Mouse (Mus musculus) telencephalon, adult 2 months (tissue): ENCODE results near the gene Crocc.
A peak's percentile ranks its signal among the peaks of the same experiment; 100 is the strongest.

Experiments
- DNase-seq: peaks from one replicate; pipeline ENCODE4 v3.0.0-alpha.2; 2011; ENCODE audit warnings: low read depth, low spot score

Gene Crocc

DNA sequence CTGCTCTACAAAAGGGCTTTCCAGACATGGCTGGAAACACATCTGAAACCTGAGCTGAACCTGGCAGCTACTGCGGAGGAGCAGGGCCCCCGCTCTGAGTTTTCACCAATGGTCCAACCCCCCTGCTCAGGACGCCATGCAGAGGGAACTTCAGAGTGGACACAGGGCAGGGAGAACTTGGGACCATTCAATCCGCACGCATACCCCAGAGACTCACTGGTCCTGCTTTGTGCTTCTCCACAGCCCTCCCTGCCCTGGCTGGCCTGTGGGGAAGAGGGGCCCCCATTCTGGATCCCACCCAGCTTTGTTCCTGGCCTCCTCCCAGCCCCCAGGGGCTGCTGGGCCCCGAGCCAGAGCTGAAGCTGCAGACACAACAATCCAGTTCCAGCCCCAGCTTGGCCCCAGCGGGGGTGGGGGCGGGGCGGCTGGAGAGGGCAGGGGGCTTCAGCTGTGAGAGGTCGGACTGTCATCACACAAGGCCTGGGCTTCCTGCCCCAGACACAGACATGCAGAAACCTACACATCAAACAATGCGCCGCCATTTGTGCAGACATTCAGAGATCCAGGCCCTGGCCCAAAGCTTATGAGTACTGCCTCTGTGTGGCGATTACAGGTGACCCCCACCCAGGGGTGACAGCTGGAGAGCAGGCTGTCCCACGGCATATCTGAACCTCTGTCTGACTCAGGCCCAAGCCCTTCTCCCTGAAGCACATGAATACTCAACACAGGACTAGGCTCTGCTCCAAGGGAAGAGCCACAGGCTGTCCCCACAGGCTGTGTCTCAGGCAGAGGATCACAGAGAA is 39.3 kb downstream of the Crocc start:
- DNase-seq, result no peak

DNA sequence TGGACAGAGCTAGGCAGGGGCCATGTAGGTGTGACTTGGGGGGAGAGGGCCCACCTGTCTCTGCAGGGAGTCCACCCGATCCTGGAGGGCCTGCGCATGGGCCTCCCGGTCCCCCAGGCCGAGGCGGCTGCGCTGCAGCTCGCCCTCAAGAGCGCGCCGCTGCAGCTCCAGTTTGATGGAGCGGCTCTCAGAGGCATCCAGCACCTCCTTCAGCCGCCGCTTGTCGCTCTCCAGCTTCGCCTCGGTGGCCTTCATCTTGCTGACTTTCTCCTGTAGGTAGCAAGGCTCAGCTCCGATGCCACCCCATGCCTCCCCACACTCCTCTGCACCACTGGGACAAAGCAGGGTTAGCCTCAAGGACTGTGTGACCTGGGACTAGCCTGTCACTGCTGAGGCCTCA is 40.1 kb downstream of the Crocc start:
- DNase-seq, result no peak

GRCm38 (mm10) chr4:141017657-141018436 is 42.5 kb downstream of the Crocc start:
- DNase-seq, result no peak

- peak; percentile 48 for DNase-seq
These were observed 44.0 kb downstream of the Crocc start for GRCm38 (mm10) chr4:141016311-141016710.

- DNase-seq, result no peak
These were observed 45.0 kb downstream of the Crocc start for GRCm38 (mm10) chr4:141015356-141015755.

DNA sequence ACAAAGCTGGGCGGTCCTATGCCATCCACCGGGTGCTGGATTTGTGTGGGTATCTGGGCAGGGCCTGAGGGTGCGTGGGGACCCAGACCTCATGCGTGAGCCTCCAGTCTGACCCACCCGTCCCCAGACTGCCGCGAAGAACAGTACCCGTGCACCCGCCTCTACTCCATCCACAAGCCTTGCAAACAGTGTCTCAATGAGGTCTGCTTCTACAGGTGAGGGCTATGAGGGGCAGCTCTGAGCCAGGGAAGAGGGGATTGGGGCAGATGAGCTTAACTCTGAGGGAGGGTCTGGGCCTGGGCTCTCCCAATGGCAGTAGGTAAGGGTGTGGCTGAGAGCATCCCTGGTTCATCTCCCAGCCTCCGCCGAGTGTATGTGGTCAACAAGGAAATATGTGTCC is 45.5 kb downstream of the Crocc start:
- DNase-seq, result no peak

GRCm38 (mm10) chr4:141014114-141014513 is 46.2 kb downstream of the Crocc start:
- no peak for DNase-seq

DNA sequence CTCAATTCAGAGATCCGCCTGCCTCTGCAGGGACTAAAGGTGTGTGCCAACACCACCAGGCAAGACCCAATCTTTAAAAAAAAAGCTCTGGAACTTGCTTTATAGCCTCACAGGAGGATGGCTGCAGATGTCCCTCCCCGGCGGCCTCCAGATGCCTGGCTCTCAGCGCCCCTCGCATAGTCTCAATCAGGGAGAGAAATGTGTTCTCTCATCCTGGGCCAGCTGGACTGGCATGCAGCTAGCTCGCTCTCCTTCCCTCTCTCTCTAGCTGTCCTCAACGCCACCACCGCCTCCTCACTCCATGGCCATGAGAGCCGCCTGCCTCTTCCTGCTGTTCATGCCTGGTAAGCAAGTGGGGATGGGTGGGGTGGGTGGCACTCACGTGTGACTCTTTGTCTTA is 47.8 kb downstream of the Crocc start:
- peak; percentile 31 for DNase-seq

GRCm38 (mm10) chr4:141011556-141012328 is 48.6 kb downstream of the Crocc start:
- DNase-seq, result no peak

DNA sequence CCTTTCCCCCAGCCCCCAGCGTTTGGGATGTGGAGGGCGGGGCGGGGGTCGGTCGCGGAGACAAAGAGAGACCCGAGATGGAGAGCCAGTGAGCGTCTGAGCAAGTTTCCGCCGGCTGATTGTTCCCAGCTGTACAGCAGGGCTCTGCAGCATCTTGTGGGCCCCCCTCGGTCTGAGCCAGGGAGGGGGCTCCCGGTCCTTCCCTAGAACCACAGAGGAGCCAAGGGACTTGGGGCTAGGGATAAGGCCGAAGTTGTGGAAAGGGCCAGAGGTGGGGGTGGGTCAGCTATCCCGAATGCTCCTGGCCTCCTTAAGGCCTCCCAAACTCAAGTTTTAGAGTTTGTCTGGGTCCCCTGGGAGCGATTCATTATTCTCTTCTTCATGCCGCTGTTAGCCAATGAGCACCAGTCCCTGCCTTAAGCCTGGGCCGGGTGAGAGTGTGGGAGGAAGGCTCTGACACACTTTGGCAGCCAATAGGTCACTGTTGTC is 49.4 kb downstream of the Crocc start:
- DNase-seq, result no peak

DNA sequence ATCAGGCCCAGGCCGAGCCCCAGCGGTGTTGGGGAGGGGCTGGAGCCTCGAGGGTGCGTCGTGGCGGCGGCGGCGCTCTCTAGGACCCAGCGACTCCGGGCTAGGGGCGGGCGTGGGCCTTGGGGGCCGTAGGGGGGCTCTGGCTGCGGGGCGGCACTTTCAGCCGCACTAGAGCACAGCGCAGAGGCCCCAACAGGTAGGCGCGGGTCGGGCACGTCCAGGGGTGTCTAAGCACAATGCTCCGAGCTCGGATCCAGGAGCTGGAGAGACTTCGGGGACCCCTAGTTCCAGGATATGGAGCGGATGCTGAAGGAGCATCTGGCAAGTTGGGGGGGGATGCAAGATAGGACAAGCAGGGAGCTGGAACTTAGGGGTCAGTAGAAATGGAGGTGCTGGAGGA is 49.8 kb downstream of the Crocc start:
- no peak for DNase-seq

DNA sequence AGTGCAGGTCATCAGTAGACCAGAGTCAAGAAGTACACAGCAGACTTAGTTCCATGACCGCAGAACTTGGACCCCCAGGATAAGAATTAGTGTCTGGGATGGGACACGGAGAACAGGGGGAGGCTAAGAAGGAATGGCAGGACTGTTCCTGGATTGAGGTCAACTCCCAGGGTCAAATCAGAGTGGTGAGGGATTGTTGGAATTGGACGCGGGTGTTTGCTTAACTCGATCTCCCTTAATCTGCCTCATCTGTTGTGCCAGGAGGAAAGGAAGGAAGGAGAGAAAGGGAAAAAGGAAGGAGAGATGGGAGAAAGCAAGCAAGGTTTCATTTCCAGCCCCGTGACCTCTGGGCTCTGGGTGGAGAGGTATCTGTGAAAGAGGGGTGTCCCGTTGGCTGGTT is 50.2 kb downstream of the Crocc start, which contains the start of gene Mfap2:
Mfap2 (plus strand) TSS at position 301 of the 400 bp plus-strand sequence.
- no peak for DNase-seq

- DNase-seq, result no peak
These were observed 52.3 kb downstream of the Crocc start for GRCm38 (mm10) chr4:141008028-141008427.

DNA sequence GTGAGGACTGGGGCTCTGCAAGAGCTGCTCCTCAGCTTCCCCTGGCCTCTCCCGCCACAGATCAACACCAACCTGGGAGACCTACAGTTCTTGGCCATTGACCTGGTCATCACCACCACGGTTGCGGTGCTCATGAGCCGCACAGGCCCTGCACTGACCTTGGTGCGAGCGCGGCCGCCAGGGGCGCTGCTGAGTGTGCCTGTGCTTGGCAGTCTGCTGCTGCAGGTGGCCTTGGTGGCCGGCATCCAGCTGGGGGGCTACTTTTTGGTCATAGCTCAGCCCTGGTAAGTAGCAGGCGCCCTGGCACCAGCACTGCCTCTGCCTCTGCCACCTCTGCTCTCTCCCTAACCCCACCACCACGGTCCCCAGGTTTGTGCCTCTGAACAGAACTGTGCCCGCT is 54.4 kb downstream of the Crocc start:
- no peak for DNase-seq

DNA sequence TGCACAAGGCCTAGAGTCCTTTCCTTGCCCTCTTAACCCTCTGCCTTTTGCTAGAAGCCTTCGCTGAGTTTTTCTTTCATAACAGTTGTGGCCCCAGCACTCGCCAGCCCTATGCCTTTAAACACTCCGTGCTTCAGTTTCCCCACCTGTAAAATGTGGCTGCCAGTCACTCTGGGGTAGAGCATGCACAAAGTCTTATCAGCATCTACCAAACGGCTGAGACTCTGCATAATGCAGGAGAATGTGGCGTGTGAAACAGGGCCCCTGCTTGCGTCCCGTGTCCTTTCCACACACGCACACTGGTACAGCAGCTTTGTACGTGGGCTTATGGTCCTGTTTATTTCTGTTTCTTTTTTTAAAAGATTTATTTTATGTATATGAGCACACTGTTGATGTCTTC is 63.5 kb downstream of the Crocc start:
- no peak for DNase-seq

DNA sequence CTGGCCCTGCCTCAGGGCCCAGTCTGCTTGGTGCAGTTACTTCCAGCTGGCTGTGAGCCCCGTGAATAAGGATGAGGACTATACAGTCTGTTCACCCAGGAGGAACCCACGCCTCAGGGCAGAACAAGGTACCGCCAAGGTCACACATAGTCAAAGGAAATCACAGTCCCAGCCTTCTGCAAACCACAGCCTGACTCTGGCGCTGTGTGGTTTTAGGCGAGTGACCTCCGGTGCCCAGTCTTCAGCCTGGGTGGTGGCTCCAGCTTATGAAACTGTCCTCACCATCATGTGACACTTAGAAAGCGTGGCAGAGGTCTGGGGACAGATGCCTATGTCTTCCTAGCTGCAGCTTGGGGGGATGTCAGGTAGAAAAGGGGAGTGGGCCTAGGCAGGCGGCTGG is 64.5 kb downstream of the Crocc start:
- DNase-seq, result no peak

DNA sequence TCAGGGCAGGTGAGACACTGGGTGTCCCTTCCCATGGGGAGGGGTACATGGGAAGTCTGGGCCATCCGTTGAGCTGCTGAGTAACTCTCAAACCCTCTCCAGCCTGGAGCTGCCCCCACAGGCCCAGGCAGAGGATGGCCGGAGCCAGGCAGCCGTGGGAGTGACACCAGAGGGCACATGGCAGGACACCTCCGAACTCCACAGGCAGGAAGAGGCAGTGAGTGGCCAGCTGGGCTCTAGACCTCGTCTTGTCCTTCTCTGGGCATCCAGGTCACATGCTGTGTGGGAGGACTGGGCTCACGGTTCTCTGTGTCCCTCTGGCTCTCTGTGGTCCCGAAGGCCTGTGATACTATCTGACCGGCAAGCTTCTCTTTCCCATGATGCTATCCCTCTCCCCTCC is 66.5 kb downstream of the Crocc start:
- DNase-seq, result no peak

- DNase-seq, result no peak
These were observed 68.1 kb downstream of the Crocc start for GRCm38 (mm10) chr4:140992215-140992614.

GRCm38 (mm10) chr4:140989447-140989846 is 70.9 kb downstream of the Crocc start:
- no peak for DNase-seq

DNA sequence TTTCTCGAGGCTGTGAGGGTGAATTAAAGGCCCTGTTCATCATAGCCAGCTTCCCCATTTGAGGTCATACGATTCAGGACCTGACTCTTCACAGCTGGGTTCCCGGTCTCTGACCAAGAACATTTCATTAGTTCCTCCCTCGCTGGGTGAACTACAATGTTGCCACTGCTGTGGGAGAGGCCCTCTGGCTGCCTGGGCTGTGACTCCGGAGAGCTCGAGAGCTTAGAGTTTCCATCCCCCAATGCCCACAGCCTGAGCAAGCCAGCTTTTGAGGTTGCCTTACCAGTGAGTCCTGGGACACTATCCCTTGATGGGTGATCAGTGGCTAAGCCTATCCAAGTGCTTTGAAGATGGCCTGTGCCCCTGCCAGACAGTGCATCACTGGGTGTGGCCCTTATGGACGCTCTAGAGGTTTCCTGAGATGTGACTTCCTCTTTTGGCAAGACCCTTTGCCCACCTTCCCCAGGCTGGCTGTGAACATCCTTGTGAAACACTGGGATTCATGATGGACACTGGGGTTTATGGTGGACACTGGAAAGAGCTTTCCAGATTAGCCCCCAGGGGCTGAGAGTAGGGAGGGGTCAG is 71.6 kb downstream of the Crocc start:
- DNase-seq, result no peak

DNA sequence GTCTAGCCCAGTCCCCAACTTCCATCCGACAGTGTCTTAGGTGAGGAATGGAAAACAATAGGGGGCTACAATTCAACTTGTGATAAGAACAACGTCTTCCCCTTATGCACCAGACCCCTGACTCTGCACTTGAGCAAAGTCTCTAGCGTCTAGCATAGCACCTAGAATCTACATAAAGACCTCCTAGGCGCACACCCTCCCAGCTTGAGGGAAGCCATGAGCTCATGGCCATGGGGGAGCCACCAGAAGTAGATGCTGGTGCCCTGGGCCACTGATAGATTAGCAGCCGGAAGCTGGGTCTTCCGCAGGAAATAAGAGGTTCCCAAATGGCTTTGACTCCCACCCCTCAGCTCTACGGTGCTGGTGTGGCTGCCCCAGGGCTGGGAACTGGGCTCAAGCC is 72.9 kb downstream of the Crocc start:
- DNase-seq, result no peak
